Mouse (Mus musculus) stomach, adult 2 months (tissue): Measurements from ENCODE around the gene Anxa7. TPM values are rescaled to one million over a fixed set of nuclear protein-coding genes. Genes with fewer than 3 reads are reported as not detected.

Experiments used
- polyA plus RNA-seq: library from polyadenylated mRNA; depleted of rRNA; stranded (reverse); fragments of >200 nt; gene quantifications from 2 replicates; pipeline ENCODE4 v1.2.3, GENCODE M21; 2012; rRNA removed

The Anxa7 gene
- 67.7 and 69.2 TPM in 2 replicates for polyA plus RNA-seq

GRCm38 (mm10) chr14:20479291-20480194 is at the start of gene Anxa7:
Anxa7 (minus strand) TSS chr14:20480133.

GRCm38 (mm10) chr14:20496603-20497002 is 16.7 kb upstream of the Anxa7 start, which contains the start of gene Mss51:
Mss51 (minus strand) TSS chr14:20496901.

GRCm38 (mm10) chr14:20451765-20452331 is 28.1 kb downstream of the Anxa7 start, which contains the start of gene Cfap70:
Cfap70 (minus strand) TSS chr14:20452226.

Other genes with a start within 250 kb of the Anxa7 start
- 4.8 and 7.1 TPM in 2 replicates for gene Kcnk16, start 210.9 kb downstream of the Anxa7 start, polyA plus RNA-seq
- 5.1 and 6.1 TPM in 2 replicates for gene Nudt13, start 185.4 kb downstream of the Anxa7 start, polyA plus RNA-seq
- gene Ecd, start 132.0 kb downstream of the Anxa7 start, polyA plus RNA-seq = 4.6 and 5.2 TPM in 2 replicates
- 5.1 and 7.6 TPM in 2 replicates for gene Fam149b, start 132.0 kb downstream of the Anxa7 start, polyA plus RNA-seq
- gene Dnajc9, start 91.2 kb downstream of the Anxa7 start, polyA plus RNA-seq = 5.8 and 8.3 TPM in 2 replicates
- gene Mrps16, start 86.5 kb downstream of the Anxa7 start, polyA plus RNA-seq = 18.7 and 32.5 TPM in 2 replicates
- not detected in 2 replicates for gene Cfap70, start 27.9 kb downstream of the Anxa7 start, polyA plus RNA-seq
- gene Mss51, start 16.8 kb upstream of the Anxa7 start, polyA plus RNA-seq = 0.05 and 0.18 TPM in 2 replicates
- gene Ppp3cb, start 66.4 kb upstream of the Anxa7 start, polyA plus RNA-seq = 0.71 and 1.4 TPM in 2 replicates
- gene Usp54, start 160.9 kb upstream of the Anxa7 start, polyA plus RNA-seq = 2.3 and 3.7 TPM in 2 replicates
- 2.5 and 4.2 TPM in 2 replicates for gene Myoz1, start 176.4 kb upstream of the Anxa7 start, polyA plus RNA-seq
- gene Synpo2l, start 188.2 kb upstream of the Anxa7 start, polyA plus RNA-seq = 0.51 and 1.4 TPM in 2 replicates
- gene Sec24c, start 194.2 kb upstream of the Anxa7 start, polyA plus RNA-seq = 79.9 and 86.1 TPM in 2 replicates
- gene Fut11, start 214.8 kb upstream of the Anxa7 start, polyA plus RNA-seq = 6.0 and 12.6 TPM in 2 replicates
- gene Chchd1, start 222.9 kb upstream of the Anxa7 start, polyA plus RNA-seq = 2.7 and 3.3 TPM in 2 replicates
- gene Zswim8, start 227.4 kb upstream of the Anxa7 start, polyA plus RNA-seq = 97.5 and 98.3 TPM in 2 replicates